Comparison of ENCODE assay signal across 9 mouse cellular contexts in the genomic region with DNA sequence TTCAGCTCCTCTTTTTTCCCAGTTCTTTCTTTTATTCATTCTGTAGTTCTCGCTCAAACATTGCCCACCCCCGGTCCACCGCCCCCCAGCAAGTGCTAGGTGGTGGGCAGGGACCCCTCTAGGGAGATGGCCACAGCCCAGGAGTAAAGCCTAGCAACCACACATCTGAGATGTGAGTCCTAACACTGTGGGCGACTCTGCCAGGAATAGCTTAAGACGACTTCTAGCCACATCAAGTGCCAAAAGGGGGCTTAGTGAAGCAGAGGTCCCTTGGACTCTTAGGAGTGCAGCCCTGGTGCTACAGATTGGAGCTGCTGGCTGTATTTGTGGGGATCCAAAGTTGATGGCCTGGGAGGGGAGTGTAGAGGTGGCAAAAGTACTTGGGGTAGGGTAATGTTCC. TPM values are rescaled to one million over a fixed set of nuclear protein-coding genes. Genes with fewer than 3 reads are reported as not detected.
A peak's percentile ranks its signal among the peaks of the same experiment; 100 is the strongest.
DNase-seq lines count a peak whose midpoint lies in the region; ATAC-seq and TF ChIP-seq lines count a peak whose summit lies in the region.
"Had no signal": no experiment of that assay in that cellular context is flagged by ENCODE, and none has a peak within 500 bp of the region (broad histone marks: within the 10 kb centered on the region; RNA-seq: fewer than 3 reads in every experiment).

No protein-coding gene starts in this region.

- no peak for DNase-seq in cerebellum, adult 2 months
- DNase-seq in cerebellum, postnatal 14 days, result no peak
- DNase-seq in lung, embryonic 14.5 days, result no peak
- no peak for DNase-seq in lung, postnatal 25 days (ENCODE audit: low spot score)
- DNase-seq in hindbrain, postnatal 0 days (ENCODE audit: low spot score), result no peak
- DNase-seq in urinary bladder, postnatal 25 days (ENCODE audit: low spot score), result no peak
- no peak for DNase-seq in thymus, postnatal 25 days

- no peak for ATAC-seq in lung, embryonic 14.5 days (ENCODE audit: insufficient read depth)
- ATAC-seq in hindbrain, postnatal 0 days, result no peak
- ATAC-seq in neural tube, embryonic 14.5 days (ENCODE audit: low read depth), result no peak

- 35% methylated on average over 5 of the region's 5 CpGs for WGBS in cerebellum, adult 2 months
- 51% methylated on average over 5 of the region's 5 CpGs for WGBS in lung, embryonic 14.5 days
- 49% methylated on average over 5 of the region's 5 CpGs for WGBS in hindbrain, postnatal 0 days
- 57% methylated on average over 5 of the region's 5 CpGs for WGBS in neural tube, embryonic 14.5 days

- H3K9ac ChIP-seq in lung, embryonic 14.5 days, result no peak overlapping the region
- 0 out of 2 replicates have a peak overlapping the region, but pooled peaks have one; percentile 3 for H3K9ac ChIP-seq in hindbrain, postnatal 0 days (replicated peaks; ENCODE audit: low read length)
- no peak overlapping the region; the same call in 1 of the 2 replicates for H3K9ac ChIP-seq in neural tube, embryonic 14.5 days (replicated peaks; ENCODE audit: low read depth, low read length)

- TF ChIP-seq POLR2A in cerebellum, adult 2 months (IDR thresholded peaks at IDR 0.05; ENCODE audit: borderline replicate concordance, insufficient read depth, low read length), result no peak

- TF ChIP-seq CTCF in cerebellum, adult 2 months (IDR thresholded peaks at IDR 0.05; ENCODE audit: borderline replicate concordance, insufficient read depth, low read depth, low read length), result no peak
- no peak for TF ChIP-seq CTCF in lung, embryonic 14.5 days (IDR thresholded peaks at IDR 0.05; ENCODE audit: low read depth)
- no peak for TF ChIP-seq CTCF in hindbrain, postnatal 0 days (IDR thresholded peaks at IDR 0.05; ENCODE audit: low read depth)

- no peaks in the 10 kb centered on the region for H3K36me3 ChIP-seq in lung, embryonic 14.5 days (ENCODE audit: insufficient read depth)
- no peaks in the 10 kb centered on the region for H3K36me3 ChIP-seq in hindbrain, postnatal 0 days (ENCODE audit: insufficient read depth, low read length)
- no peaks in the 10 kb centered on the region for H3K36me3 ChIP-seq in neural tube, embryonic 14.5 days (ENCODE audit: control insufficient read depth, insufficient read depth, low read length)

- H3K4me2 ChIP-seq in lung, embryonic 14.5 days, result no peak overlapping the region
- peak overlapping the region; percentile 81 for H3K4me2 ChIP-seq in hindbrain, postnatal 0 days (ENCODE audit: low read depth, low read length)
- peak overlapping the region; percentile 58 for H3K4me2 ChIP-seq in neural tube, embryonic 14.5 days (ENCODE audit: low read depth, low read length)

- H3K4me3 ChIP-seq in cerebellum, adult 2 months (replicated peaks; ENCODE audit: insufficient read depth, low read depth, low read length), result peak overlapping the region; percentile 23
- H3K4me3 ChIP-seq in lung, embryonic 14.5 days (ENCODE audit: low read depth, low read length), result peak overlapping the region; percentile 63; the same call in 1 of the 2 replicates
- H3K4me3 ChIP-seq in hindbrain, postnatal 0 days (ENCODE audit: low read length), result peak overlapping the region; percentile 76
- H3K4me3 ChIP-seq in neural tube, embryonic 14.5 days (ENCODE audit: low read depth, low read length), result peak overlapping the region; percentile 83

- no peak overlapping the region for H3K27ac ChIP-seq in cerebellum, adult 2 months (ENCODE audit: insufficient read depth, low read length)
- no peak overlapping the region for H3K27ac ChIP-seq in lung, embryonic 14.5 days (ENCODE audit: low read depth)
- H3K27ac ChIP-seq in hindbrain, postnatal 0 days, result no peak overlapping the region
- H3K27ac ChIP-seq in neural tube, embryonic 14.5 days (ENCODE audit: low read depth, low read length), result no peak overlapping the region
- H3K27ac ChIP-seq: macrophage had no signal

- H3K4me1 ChIP-seq in cerebellum, adult 2 months (ENCODE audit: control insufficient read depth, insufficient read depth, low read length), result peaks cover 4% of the 10 kb centered on the region; the same call in 1 of the 2 replicates
- H3K4me1 ChIP-seq in lung, embryonic 14.5 days (ENCODE audit: insufficient read depth), result no peaks in the 10 kb centered on the region
- H3K4me1 ChIP-seq in hindbrain, postnatal 0 days (ENCODE audit: insufficient read depth, low read length), result peaks cover 16% of the 10 kb centered on the region; the same call in 1 of the 2 replicates
- H3K4me1 ChIP-seq in neural tube, embryonic 14.5 days (ENCODE audit: control insufficient read depth, insufficient read depth, low read length), result peaks cover 19% of the 10 kb centered on the region; the same call in 1 of the 2 replicates

- H3K9me3 ChIP-seq in lung, embryonic 14.5 days (ENCODE audit: low read depth, low read length), result no peaks in the 10 kb centered on the region
- H3K9me3 ChIP-seq in hindbrain, postnatal 0 days (ENCODE audit: low read length), result no peaks in the 10 kb centered on the region
- H3K9me3 ChIP-seq in neural tube, embryonic 14.5 days (ENCODE audit: control insufficient read depth, low read length), result no peaks in the 10 kb centered on the region

- peaks cover 3% of the 10 kb centered on the region; the same call in 1 of the 2 replicates for H3K27me3 ChIP-seq in cerebellum, adult 2 months (ENCODE audit: control insufficient read depth, insufficient read depth, low read length)
- H3K27me3 ChIP-seq in lung, embryonic 14.5 days (ENCODE audit: insufficient read depth, low read length), result peaks cover 65% of the 10 kb centered on the region
- H3K27me3 ChIP-seq in hindbrain, postnatal 0 days (ENCODE audit: insufficient read depth, low read length), result no peaks in the 10 kb centered on the region
- H3K27me3 ChIP-seq in neural tube, embryonic 14.5 days (ENCODE audit: control insufficient read depth, insufficient read depth, low read length), result no peaks in the 10 kb centered on the region

RNA-seq across cellular contexts. Expression of a gene that starts 11.6 kb away (rescaled TPM):
- polyA plus RNA-seq in cerebellum, adult 2 months (2012; rRNA removed), result 40.4 and 45.6 TPM in 2 replicates
- polyA plus RNA-seq in lung, embryonic 14.5 days (2014; fragmentation: Nextera tagmentation; extraction: Ambion mirVana), result 1.5 and 2.2 TPM in 2 replicates
- 36.1 and 36.8 TPM in 2 replicates for total RNA-seq in hindbrain, postnatal 0 days (2014; rRNA removed)
- polyA plus RNA-seq in hindbrain, postnatal 0 days (2015; fragmentation: Nextera tagmentation; extraction: Ambion mirVana), result 15.9 and 16.5 TPM in 2 replicates
- 23.3 and 28.9 TPM in 2 replicates for polyA plus RNA-seq in neural tube, embryonic 14.5 days (2014; fragmentation: Nextera tagmentation; extraction: Ambion mirVana)
- polyA plus RNA-seq: macrophage had no signal

Comparison
In these comparisons a context has a peak if more than half of its experiments do, and no peak if none do; other contexts are left out.
1. H3K4me3 ChIP-seq: peak in every context shown above with its lines; median percentile 83 in neural tube, embryonic 14.5 days; 76 in hindbrain, postnatal 0 days; 63 in lung, embryonic 14.5 days; 23 in cerebellum, adult 2 months.